Mouse (Mus musculus): ENCODE data around the gene Eif4e3. TPM values are rescaled to one million over a fixed set of nuclear protein-coding genes. Genes with fewer than 3 reads are reported as not detected.

Gene Eif4e3
- polyA plus RNA-seq, 1 experiment from 2014 or later = 18.5 TPM

GRCm38 (mm10) chr6:99656088-99656487, 10.5 kb downstream of the Eif4e3 start:
- Histone ChIP-seq H3K27me3 (0 out of 2 replicates have a peak, but pooled peaks cover 4% of the 10 kb centered on the region), H3K4me3 (no peak overlapping the region), H3K27ac (no peak overlapping the region), H3K9me3 (no peaks in the 10 kb centered on the region), H3K4me1 (peaks cover 26% of the 10 kb centered on the region), H3K9ac (no peak overlapping the region), H3K4me2 (replicated peaks) (no peak overlapping the region), H3K36me3 (no peaks in the 10 kb centered on the region; the same call in 1 of the 2 replicates)
- 91% methylated on average over 2 of the region's 2 CpGs for WGBS
- no peak for ATAC-seq (ENCODE audit: low FRiP score, low read depth)

DNA sequence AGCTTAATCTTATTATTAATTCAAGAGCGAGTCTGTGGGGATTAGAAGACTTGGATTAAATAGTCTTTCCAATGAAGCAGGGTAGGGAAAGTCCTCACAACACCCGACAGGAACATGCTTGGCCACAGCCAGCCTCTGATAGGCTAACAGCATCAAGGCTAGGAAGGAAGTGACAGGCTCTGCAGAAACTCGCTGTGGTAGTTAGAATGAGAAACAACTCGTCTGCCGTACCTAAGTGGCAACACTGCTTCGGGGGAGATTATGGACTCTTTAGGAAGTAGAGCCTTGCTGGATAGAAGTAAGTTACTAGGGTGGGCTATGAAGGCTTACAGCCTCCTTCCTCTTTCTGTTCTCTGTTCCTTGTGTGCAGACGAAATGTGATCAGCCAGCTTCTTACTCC, 11.1 kb downstream of the Eif4e3 start:
- no peak overlapping the region for H3K4me3 ChIP-seq
- H3K27ac ChIP-seq = no peak overlapping the region
- WGBS = 43% methylated on average over 7 of the region's 7 CpGs
- H3K9ac ChIP-seq = no peak overlapping the region
- H3K4me1 ChIP-seq = peaks cover 23% of the 10 kb centered on the region
- no peaks in the 10 kb centered on the region for H3K9me3 ChIP-seq
- ATAC-seq (ENCODE audit: low FRiP score, low read depth) = no peak
- 0 out of 2 replicates have a peak, but pooled peaks cover 4% of the 10 kb centered on the region for H3K27me3 ChIP-seq
- H3K4me2 ChIP-seq (replicated peaks) = no peak overlapping the region
- H3K36me3 ChIP-seq = no peaks in the 10 kb centered on the region; the same call in 1 of the 2 replicates

- H3K27me3 ChIP-seq = 0 out of 2 replicates have a peak, but pooled peaks cover 4% of the 10 kb centered on the region
- WGBS = 18% methylated on average over 5 of the region's 5 CpGs
- no peak overlapping the region for H3K4me3 ChIP-seq
- no peak; the same call in 1 of the 2 replicates for ATAC-seq (ENCODE audit: low FRiP score, low read depth)
- H3K36me3 ChIP-seq = no peaks in the 10 kb centered on the region; the same call in 1 of the 2 replicates
- peaks cover 27% of the 10 kb centered on the region for H3K4me1 ChIP-seq
- H3K4me2 ChIP-seq (replicated peaks) = no peak overlapping the region
- no peak overlapping the region for H3K27ac ChIP-seq
- no peaks in the 10 kb centered on the region for H3K9me3 ChIP-seq
- no peak overlapping the region for H3K9ac ChIP-seq
These were observed 12.2 kb downstream of the Eif4e3 start for GRCm38 (mm10) chr6:99654343-99654742.

DNA sequence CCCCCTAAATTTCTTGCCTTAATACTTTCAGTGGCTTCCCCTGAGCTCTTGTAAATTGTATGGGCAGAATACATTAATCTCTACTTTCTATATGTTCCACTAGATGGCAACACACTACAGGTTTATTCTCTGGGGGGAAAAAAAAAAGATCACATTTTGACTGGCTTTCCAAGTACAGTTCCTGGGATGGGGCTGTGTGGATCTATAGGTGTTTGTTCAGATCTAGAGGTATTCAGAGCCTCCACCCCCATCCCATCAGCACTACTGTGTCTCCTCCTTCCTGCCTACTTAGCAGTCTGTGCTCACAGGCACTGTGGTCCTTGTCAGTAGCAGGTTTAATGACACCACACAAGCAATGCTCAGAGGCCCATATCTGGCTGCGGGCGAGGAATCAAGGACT, 14.2 kb downstream of the Eif4e3 start:
- no peak for ATAC-seq (ENCODE audit: low FRiP score, low read depth)
- Histone ChIP-seq H3K36me3 (peaks cover 4% of the 10 kb centered on the region), H3K9ac (no peak overlapping the region), H3K4me2 (replicated peaks) (no peak overlapping the region), H3K4me3 (no peak overlapping the region), H3K9me3 (no peaks in the 10 kb centered on the region), H3K27me3 (0 out of 2 replicates have a peak, but pooled peaks cover 4% of the 10 kb centered on the region), H3K27ac (no peak overlapping the region), H3K4me1 (peaks cover 26% of the 10 kb centered on the region)
- 82% methylated on average over 2 of the region's 2 CpGs for WGBS

DNA sequence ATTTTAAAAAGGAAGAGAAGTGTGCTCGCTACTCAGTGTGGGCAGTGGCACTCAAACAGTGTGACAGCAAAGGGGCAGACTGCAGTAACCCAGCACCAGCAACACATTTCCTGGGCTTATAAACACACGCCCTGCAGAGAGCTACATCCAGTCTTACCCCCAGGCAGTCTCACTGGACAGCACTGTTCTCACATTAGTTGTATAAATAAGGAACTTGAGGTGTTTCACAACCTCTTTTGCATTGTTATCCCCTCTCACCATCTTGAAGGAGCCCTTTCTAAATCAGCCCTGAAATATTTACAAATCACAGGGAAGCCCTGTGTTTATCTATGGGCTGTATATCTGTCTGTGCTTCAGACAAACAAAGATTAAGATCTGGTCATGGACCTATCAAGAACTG, 17.3 kb downstream of the Eif4e3 start:
- no peak overlapping the region for H3K4me2 ChIP-seq (replicated peaks)
- H3K36me3 ChIP-seq = peaks cover 24% of the 10 kb centered on the region
- ATAC-seq (ENCODE audit: low FRiP score, low read depth) = no peak
- 0 out of 2 replicates have a peak, but pooled peaks cover 4% of the 10 kb centered on the region for H3K27me3 ChIP-seq
- WGBS = 41% methylated on average over 2 of the region's 2 CpGs
- no peak overlapping the region for H3K27ac ChIP-seq
- no peaks in the 10 kb centered on the region; the same call in 1 of the 2 replicates for H3K9me3 ChIP-seq
- H3K4me1 ChIP-seq = peaks cover 25% of the 10 kb centered on the region
- no peak overlapping the region for H3K4me3 ChIP-seq
- H3K9ac ChIP-seq = no peak overlapping the region

DNA sequence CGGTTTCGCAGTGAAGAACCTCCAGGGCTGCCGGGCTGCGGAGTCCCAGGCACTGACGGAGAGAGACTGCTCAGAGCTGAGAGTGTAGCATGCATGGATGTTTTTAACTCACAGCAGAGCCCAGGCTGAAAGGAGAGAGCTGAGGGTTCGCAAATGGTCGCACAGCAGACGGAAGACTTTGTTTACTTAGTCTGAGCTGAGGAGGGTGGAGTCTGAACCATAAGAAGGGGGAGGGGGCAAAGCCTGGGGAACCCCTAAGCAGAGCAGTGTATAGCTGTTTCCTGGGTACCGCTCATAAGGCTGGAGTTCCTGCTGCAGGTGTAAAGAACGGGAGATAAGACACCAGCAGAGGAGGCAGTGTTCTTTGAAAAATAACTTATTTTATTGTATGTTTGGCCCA, 20.2 kb downstream of the Eif4e3 start:
- Histone ChIP-seq H3K36me3 (peaks cover 30% of the 10 kb centered on the region), H3K4me1 (peaks cover 18% of the 10 kb centered on the region), H3K9me3 (no peaks in the 10 kb centered on the region; the same call in 1 of the 2 replicates), H3K27me3 (no peaks in the 10 kb centered on the region), H3K4me2 (replicated peaks) (0 out of 2 replicates have a peak overlapping the region, but pooled peaks have one; percentile 1), H3K9ac (no peak overlapping the region), H3K27ac (no peak overlapping the region), H3K4me3 (no peak overlapping the region)
- no peak for ATAC-seq (ENCODE audit: low FRiP score, low read depth)
- 50% methylated on average over 10 of the region's 10 CpGs for WGBS

GRCm38 (mm10) chr6:99644876-99645275, 21.7 kb downstream of the Eif4e3 start:
- WGBS = 88% methylated on average over 5 of the region's 5 CpGs
- H3K36me3 ChIP-seq = peaks cover 32% of the 10 kb centered on the region
- no peak overlapping the region for H3K9ac ChIP-seq
- H3K27ac ChIP-seq = no peak overlapping the region
- H3K4me3 ChIP-seq = no peak overlapping the region
- peaks cover 18% of the 10 kb centered on the region for H3K4me1 ChIP-seq
- no peak for ATAC-seq (ENCODE audit: low FRiP score, low read depth)
- H3K9me3 ChIP-seq = no peaks in the 10 kb centered on the region; the same call in 1 of the 2 replicates
- no peak overlapping the region for H3K4me2 ChIP-seq (replicated peaks)
- no peaks in the 10 kb centered on the region for H3K27me3 ChIP-seq

DNA sequence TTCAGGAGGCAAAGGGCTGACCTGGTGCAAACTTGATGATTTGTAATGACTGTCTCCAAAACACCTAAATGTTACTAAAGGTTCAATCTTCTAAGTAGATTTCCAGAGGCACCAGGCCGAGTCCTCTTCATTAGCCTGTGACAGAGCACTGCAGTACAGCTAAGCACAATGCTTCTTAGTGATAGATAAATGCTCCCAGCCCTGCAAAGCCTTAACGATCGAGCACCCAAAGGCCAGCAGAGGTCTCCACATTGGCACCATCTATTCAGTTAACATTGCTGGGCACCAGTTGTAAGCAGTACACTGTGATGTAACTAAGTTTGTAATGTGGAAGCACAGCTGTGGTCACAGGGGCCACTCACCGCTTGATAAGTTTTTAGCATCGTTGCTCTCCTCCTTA, 22.2 kb downstream of the Eif4e3 start:
- no peak for ATAC-seq (ENCODE audit: low FRiP score, low read depth)

GRCm38 (mm10) chr6:99643439-99644199, 23.0 kb downstream of the Eif4e3 start:
- no peaks in the 10 kb centered on the region for H3K27me3 ChIP-seq
- H3K27ac ChIP-seq = no peak overlapping the region
- H3K4me2 ChIP-seq (replicated peaks) = no peak overlapping the region
- no peaks in the 10 kb centered on the region; the same call in 1 of the 2 replicates for H3K9me3 ChIP-seq
- H3K9ac ChIP-seq = no peak overlapping the region
- H3K4me1 ChIP-seq = peaks cover 11% of the 10 kb centered on the region
- ATAC-seq (ENCODE audit: low FRiP score, low read depth) = no peak
- H3K36me3 ChIP-seq = peaks cover 44% of the 10 kb centered on the region
- 64% methylated on average over 10 of the region's 10 CpGs for WGBS
- no peak overlapping the region for H3K4me3 ChIP-seq

More for the DNA sequence above, 22.2 kb downstream of the Eif4e3 start:
- no peaks in the 10 kb centered on the region; the same call in 1 of the 2 replicates for H3K9me3 ChIP-seq
- no peak overlapping the region for H3K9ac ChIP-seq
- H3K4me2 ChIP-seq (replicated peaks) = no peak overlapping the region
- H3K4me3 ChIP-seq = no peak overlapping the region
- H3K36me3 ChIP-seq = peaks cover 37% of the 10 kb centered on the region
- H3K4me1 ChIP-seq = peaks cover 13% of the 10 kb centered on the region
- H3K27ac ChIP-seq = no peak overlapping the region
- no peaks in the 10 kb centered on the region for H3K27me3 ChIP-seq
- WGBS = 87% methylated on average over 5 of the region's 5 CpGs

DNA sequence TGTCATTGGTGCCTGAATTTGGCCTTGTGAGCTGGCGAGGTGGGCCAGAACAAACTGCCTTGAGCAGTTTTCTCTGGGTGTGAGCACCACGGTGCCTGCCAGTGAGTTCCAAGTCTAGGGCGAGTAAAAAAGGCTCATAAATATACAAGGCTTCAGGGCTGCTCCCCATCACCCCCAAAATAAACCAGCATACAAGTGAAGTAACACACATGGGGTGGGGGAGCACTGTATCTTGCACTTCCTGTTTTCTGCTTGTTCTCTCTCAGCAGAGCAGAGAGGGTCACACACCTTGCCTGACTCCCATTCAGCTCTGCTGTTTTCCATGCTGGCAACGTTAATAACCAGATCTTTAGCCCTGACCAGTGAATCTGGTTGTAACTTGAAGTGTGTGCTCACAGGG, 29.1 kb downstream of the Eif4e3 start:
- Histone ChIP-seq H3K27me3 (no peaks in the 10 kb centered on the region), H3K4me3 (no peak overlapping the region), H3K4me1 (peaks cover 21% of the 10 kb centered on the region), H3K9me3 (no peaks in the 10 kb centered on the region), H3K9ac (no peak overlapping the region), H3K4me2 (replicated peaks) (no peak overlapping the region), H3K27ac (no peak overlapping the region), H3K36me3 (peaks cover 35% of the 10 kb centered on the region)
- ATAC-seq (ENCODE audit: low FRiP score, low read depth) = no peak
- WGBS = 46% methylated on average over 4 of the region's 4 CpGs

DNA sequence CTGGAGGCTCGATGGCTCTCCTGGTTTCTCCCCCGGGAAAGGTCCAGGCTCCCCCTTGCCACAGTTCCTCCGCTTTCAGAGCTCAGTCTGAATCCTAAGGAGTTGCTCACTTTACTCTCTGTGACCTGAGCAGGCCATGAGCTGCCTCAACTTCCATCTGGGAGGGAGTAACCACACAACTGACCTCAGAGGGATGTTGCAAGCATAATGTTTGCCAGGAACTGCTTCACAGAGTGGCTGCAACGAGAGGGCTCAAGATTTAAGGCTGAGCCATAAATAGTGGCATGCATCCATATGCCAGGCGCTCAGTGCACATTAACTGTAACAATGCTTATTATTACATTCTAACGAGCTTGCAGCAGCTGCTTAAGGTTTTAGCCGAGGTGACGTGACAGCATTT, 29.8 kb downstream of the Eif4e3 start:
- Histone ChIP-seq H3K36me3 (peaks cover 40% of the 10 kb centered on the region), H3K4me1 (peaks cover 21% of the 10 kb centered on the region), H3K9me3 (no peaks in the 10 kb centered on the region), H3K4me3 (no peak overlapping the region), H3K27me3 (no peaks in the 10 kb centered on the region), H3K4me2 (replicated peaks) (no peak overlapping the region), H3K27ac (no peak overlapping the region), H3K9ac (no peak overlapping the region)
- no peak for ATAC-seq (ENCODE audit: low FRiP score, low read depth)
- WGBS = 36% methylated on average over 8 of the region's 8 CpGs

- H3K9ac ChIP-seq = no peak overlapping the region
- 58% methylated on average over 9 of the region's 9 CpGs for WGBS
- H3K4me1 ChIP-seq = peaks cover 21% of the 10 kb centered on the region
- no peak for ATAC-seq (ENCODE audit: low FRiP score, low read depth)
- H3K27ac ChIP-seq = no peak overlapping the region
- no peaks in the 10 kb centered on the region for H3K27me3 ChIP-seq
- H3K4me3 ChIP-seq = no peak overlapping the region
- peaks cover 40% of the 10 kb centered on the region for H3K36me3 ChIP-seq
- no peak overlapping the region for H3K4me2 ChIP-seq (replicated peaks)
- H3K9me3 ChIP-seq = no peaks in the 10 kb centered on the region
These were observed 30.4 kb downstream of the Eif4e3 start for GRCm38 (mm10) chr6:99636121-99636520.

Measured in limb, embryonic 13.5 days (tissue).